Mouse (Mus musculus) heart, adult 8-10 months (tissue): ENCODE results near the gene Prom1. TPM values are rescaled to one million over a fixed set of nuclear protein-coding genes. Genes with fewer than 3 reads are reported as not detected.

Experiments
- DNase-seq: peaks from one replicate; pipeline ENCODE4 v3.0.0; 2022; ENCODE audit warnings: low spot score
- total RNA-seq, 4 experiments: library from RNA; stranded (reverse); gene quantifications; 2 replicates each; pipeline ENCODE4 v1.2.4; 2022

Prom1 gene
- total RNA-seq, 4 experiments from 2014 or later: 7.3 to 10.9 (median 9.0) TPM

GRCm38 (mm10) chr5:43976821-43977561 is 124.8 kb downstream of the Prom1 start:
- no peak for DNase-seq

- DNase-seq: no peak
These were observed 127.7 kb downstream of the Prom1 start for GRCm38 (mm10) chr5:43974166-43974565.

GRCm38 (mm10) chr5:43971156-43971555 is 130.7 kb downstream of the Prom1 start:
- no peak for DNase-seq

- no peak for DNase-seq
These were observed 131.3 kb downstream of the Prom1 start for GRCm38 (mm10) chr5:43970532-43970931.

- DNase-seq: no peak
These were observed 133.2 kb downstream of the Prom1 start for GRCm38 (mm10) chr5:43968634-43969033.

- DNase-seq: no peak
These were observed 140.8 kb downstream of the Prom1 start for GRCm38 (mm10) chr5:43961056-43961455.

- no peak for DNase-seq
These were observed 141.9 kb downstream of the Prom1 start for GRCm38 (mm10) chr5:43959884-43960440.

GRCm38 (mm10) chr5:43953241-43953640 is 148.6 kb downstream of the Prom1 start:
- DNase-seq: no peak

GRCm38 (mm10) chr5:43948748-43949275 is 153.0 kb downstream of the Prom1 start:
- DNase-seq: peak; percentile 33

- DNase-seq: peak; percentile 3
These were observed 153.6 kb downstream of the Prom1 start for GRCm38 (mm10) chr5:43948111-43948743.

GRCm38 (mm10) chr5:43947330-43947977 is 154.4 kb downstream of the Prom1 start:
- DNase-seq: no peak

Other genes with a start within 250 kb of the Prom1 start
- 1 to 10 TPM; 5.8 to 9.5 (median 6.5) TPM for gene Cd38, start 233.5 kb downstream of the Prom1 start, total RNA-seq
- 1 to 10 TPM; 7.8 to 9.7 (median 8.4) TPM for gene Gm7879, start 188.9 kb downstream of the Prom1 start, total RNA-seq
- under 1 TPM in 3 of 4 experiments, not detected in 1; 0.22 to 0.28 (median 0.22) TPM for gene Fgfbp1, start 120.3 kb downstream of the Prom1 start, total RNA-seq
- gene Tapt1, start 124.6 kb upstream of the Prom1 start, total RNA-seq: 10 to 100 TPM; 17.6 to 26.4 (median 18.3) TPM